Mouse (Mus musculus) brain, embryonic 14.5 days (tissue): Measurements from ENCODE around the gene Drap1.

ENCODE experiments used
- CTCF ChIP-seq: fragments of 200-500 bp; IDR thresholded peaks from 2 replicates; pipeline ENCODE4 v1.5.1; 2012; ENCODE audit warnings: inconsistent platforms, mild to moderate bottlenecking, moderate library complexity, borderline replicate concordance; ENCODE audit not compliant: insufficient read depth, insufficient read length; ENCODE audit errors: extremely low read depth
- POLR2A ChIP-seq: fragments of 200-500 bp; IDR thresholded peaks from 2 replicates; pipeline ENCODE4 v1.6.1; 2012; ENCODE audit warnings: mild to moderate bottlenecking, inconsistent platforms, borderline replicate concordance; ENCODE audit not compliant: poor library complexity, insufficient read depth, insufficient read length, severe bottlenecking; ENCODE audit errors: extremely low read depth

DNA sequence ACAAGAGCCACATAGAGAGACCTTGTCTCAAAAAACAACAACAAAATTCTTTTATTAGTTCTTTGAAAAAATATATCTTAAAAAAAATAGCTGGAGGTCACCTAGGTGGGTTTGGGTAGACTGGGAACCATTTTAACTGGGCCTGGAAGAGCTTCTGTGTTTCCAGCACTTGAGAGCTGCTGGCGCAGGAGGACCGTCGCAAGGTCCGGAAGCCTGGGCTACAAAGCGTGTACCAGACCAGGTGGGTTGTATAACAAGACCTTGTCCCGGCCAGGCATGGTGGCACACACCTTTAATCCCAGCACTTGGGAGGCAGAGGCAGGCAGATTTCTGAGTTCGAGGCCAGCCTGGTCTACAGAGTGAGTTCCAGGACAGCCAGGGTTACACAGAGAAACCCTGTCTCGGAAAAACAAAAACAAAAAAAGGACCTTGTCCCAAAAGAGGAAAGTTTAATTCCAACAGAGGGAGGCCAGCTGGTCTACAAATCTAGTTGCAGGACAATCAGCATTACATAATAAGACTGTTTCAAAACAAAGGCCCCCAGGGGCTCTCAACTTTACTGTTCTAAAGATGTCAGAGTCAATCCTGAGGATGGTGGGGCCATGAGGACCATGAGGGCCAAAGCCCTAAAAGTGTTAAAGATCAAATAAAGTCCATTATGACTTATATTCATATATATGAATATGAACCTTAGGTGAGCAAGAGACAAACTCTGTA, 5.9 kb downstream of the Drap1 start:
- TF ChIP-seq CTCF (no peak), POLR2A (no peak)
